Mouse (Mus musculus): ENCODE results near the gene Crb3. TPM values are rescaled to one million over a fixed set of nuclear protein-coding genes. Genes with fewer than 3 reads are reported as not detected.
A peak's percentile ranks its signal among the peaks of the same experiment; 100 is the strongest.

The Crb3 gene
- polyA plus RNA-seq, 2 experiments, result 5.5 to 8.3 TPM

DNA sequence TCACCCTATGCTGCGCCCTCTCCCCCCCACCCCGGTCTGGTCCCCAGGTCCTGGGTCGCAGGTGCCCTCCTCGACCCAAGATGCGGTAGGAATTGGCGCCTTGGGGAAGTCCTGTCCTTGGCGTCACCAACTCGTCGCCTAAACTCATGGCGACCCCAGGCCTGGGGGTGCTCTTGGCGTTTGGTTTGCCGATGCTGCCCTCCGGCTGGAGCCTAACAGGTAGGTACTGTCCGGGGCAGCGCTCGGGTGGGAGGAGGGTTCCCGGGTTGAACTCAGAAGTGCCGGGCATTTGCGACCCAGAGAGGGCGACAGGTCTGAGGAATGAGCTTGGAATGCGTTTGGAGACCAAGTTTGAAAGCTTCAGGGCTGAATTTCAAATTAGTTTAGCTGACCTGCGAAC, 3.6 kb downstream of the Crb3 start:
- no peak for TF ChIP-seq POLR2A (IDR thresholded peaks at IDR 0.05; ENCODE audit: borderline replicate concordance, extremely low read depth, insufficient read depth, insufficient read length)
- H3K36me3 ChIP-seq (ENCODE audit: control insufficient read depth, insufficient read depth, low read length), result no peaks in the 10 kb centered on the region
- no peak overlapping the region for H3K9ac ChIP-seq (ENCODE audit: low read depth, low read length, severe bottlenecking)
- peaks cover 37% of the 10 kb centered on the region for H3K27me3 ChIP-seq (ENCODE audit: control insufficient read depth, insufficient read depth, low read length)
- 0 out of 2 replicates have a peak, but pooled peaks cover 10% of the 10 kb centered on the region for H3K4me1 ChIP-seq (ENCODE audit: control insufficient read depth, insufficient read depth, low read length)
- DNase-seq (ENCODE audit: low spot score) (no peak), ATAC-seq (ENCODE audit: low FRiP score, low read depth) (no peak)
- H3K9me3 ChIP-seq (ENCODE audit: control insufficient read depth, low read length), result no peaks in the 10 kb centered on the region
- H3K4me2 ChIP-seq (replicated peaks; ENCODE audit: low read depth, low read length, severe bottlenecking), result peak overlapping the region; percentile 30; the same call in 1 of the 2 replicates
- no peak overlapping the region for H3K27ac ChIP-seq (replicated peaks; ENCODE audit: low read depth, low read length)
- peak overlapping the region; percentile 16 for H3K4me3 ChIP-seq (replicated peaks; ENCODE audit: low read length)
- 1% methylated on average over 22 of the region's 22 CpGs for WGBS

DNA sequence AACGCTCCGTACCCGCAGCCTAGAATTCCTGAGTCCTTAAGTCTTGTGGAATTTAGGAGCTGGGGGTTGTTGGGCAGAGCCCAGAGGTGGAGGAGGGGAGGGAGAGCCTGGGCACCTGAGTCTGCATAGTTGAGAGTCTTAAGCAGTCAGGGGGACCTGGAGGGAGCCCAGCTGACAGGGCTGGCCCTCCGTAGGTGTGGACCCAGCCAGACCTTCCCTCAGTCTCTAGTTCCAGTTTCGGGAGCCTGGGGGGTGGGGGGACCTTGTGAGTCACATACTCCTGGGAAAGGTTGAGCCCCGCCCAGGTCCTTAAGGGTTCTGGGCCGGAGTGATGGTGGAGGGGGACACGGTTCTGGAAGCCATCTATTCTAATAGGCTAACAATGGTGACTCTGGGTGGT, 4.1 kb downstream of the Crb3 start:
- ATAC-seq (ENCODE audit: low FRiP score, low read depth), result no peak
- Histone ChIP-seq H3K4me1 (ENCODE audit: control insufficient read depth, insufficient read depth, low read length) (0 out of 2 replicates have a peak, but pooled peaks cover 10% of the 10 kb centered on the region), H3K27me3 (ENCODE audit: control insufficient read depth, insufficient read depth, low read length) (peaks cover 37% of the 10 kb centered on the region), H3K27ac (replicated peaks; ENCODE audit: low read depth, low read length) (no peak overlapping the region), H3K4me2 (replicated peaks; ENCODE audit: low read depth, low read length, severe bottlenecking) (no peak overlapping the region), H3K9me3 (ENCODE audit: control insufficient read depth, low read length) (no peaks in the 10 kb centered on the region), H3K36me3 (ENCODE audit: control insufficient read depth, insufficient read depth, low read length) (no peaks in the 10 kb centered on the region), H3K9ac (ENCODE audit: low read depth, low read length, severe bottlenecking) (no peak overlapping the region), H3K4me3 (replicated peaks; ENCODE audit: low read length) (no peak overlapping the region)
- no peak for TF ChIP-seq POLR2A (IDR thresholded peaks at IDR 0.05; ENCODE audit: borderline replicate concordance, extremely low read depth, insufficient read depth, insufficient read length)
- 5% methylated on average over 8 of the region's 8 CpGs for WGBS
- no peak for DNase-seq (ENCODE audit: low spot score)

DNA sequence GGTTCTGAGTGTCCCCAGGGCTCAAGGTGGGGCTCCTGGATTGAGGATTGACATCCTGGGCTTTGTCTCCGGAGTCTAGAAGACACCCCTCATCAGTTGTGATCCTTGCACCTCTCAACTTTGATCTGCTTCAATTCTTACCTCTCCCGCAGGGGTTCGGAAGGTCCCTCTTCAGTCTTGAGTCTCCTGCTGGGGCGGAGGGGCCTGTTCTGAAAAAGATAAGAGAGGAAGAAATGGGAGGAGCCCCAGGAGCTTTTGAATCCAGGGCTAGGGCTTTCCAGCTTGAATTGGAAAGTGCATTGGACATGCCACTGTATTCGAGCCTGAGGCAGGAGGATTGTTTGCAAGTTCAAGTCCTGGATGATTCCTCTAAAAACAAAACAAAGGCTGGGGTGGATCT, 8.0 kb downstream of the Crb3 start:
- no peak overlapping the region for H3K4me3 ChIP-seq (replicated peaks; ENCODE audit: low read length)
- no peak for TF ChIP-seq POLR2A (IDR thresholded peaks at IDR 0.05; ENCODE audit: borderline replicate concordance, extremely low read depth, insufficient read depth, insufficient read length)
- H3K27ac ChIP-seq (replicated peaks; ENCODE audit: low read depth, low read length), result no peak overlapping the region
- DNase-seq (ENCODE audit: low spot score) (no peak), ATAC-seq (ENCODE audit: low FRiP score, low read depth) (no peak)
- H3K9ac ChIP-seq (ENCODE audit: low read depth, low read length, severe bottlenecking), result no peak overlapping the region
- peaks cover 26% of the 10 kb centered on the region for H3K27me3 ChIP-seq (ENCODE audit: control insufficient read depth, insufficient read depth, low read length)
- H3K4me2 ChIP-seq (replicated peaks; ENCODE audit: low read depth, low read length, severe bottlenecking), result no peak overlapping the region
- H3K4me1 ChIP-seq (ENCODE audit: control insufficient read depth, insufficient read depth, low read length), result 0 out of 2 replicates have a peak, but pooled peaks cover 2% of the 10 kb centered on the region
- H3K36me3 ChIP-seq (ENCODE audit: control insufficient read depth, insufficient read depth, low read length), result no peaks in the 10 kb centered on the region
- no peaks in the 10 kb centered on the region for H3K9me3 ChIP-seq (ENCODE audit: control insufficient read depth, low read length)
- 71% methylated on average over 5 of the region's 5 CpGs for WGBS

DNA sequence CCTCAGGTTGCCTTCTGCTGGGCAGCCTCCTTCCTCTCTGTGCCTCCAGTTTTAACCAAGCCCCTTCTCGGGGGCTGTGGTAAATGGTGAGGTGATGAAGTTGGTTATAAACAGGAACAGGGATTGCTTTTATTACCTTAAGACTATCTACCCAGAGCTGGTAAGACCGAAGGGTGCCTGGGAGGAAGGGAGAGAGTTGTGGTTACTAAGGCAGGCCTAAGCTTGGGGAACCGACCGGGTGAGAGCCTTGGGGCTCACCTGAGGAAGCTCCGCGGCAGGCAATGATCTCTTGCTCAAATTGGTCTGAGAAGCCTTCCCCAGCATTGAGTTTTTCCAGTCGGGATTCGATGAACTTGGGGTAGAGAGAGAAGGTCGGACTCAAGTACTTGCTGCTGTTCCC, 11.4 kb downstream of the Crb3 start:
- no peaks in the 10 kb centered on the region for H3K36me3 ChIP-seq (ENCODE audit: control insufficient read depth, insufficient read depth, low read length)
- H3K4me2 ChIP-seq (replicated peaks; ENCODE audit: low read depth, low read length, severe bottlenecking), result no peak overlapping the region
- no peaks in the 10 kb centered on the region for H3K4me1 ChIP-seq (ENCODE audit: control insufficient read depth, insufficient read depth, low read length)
- WGBS, result 10% methylated on average over 9 of the region's 9 CpGs
- no peak overlapping the region for H3K27ac ChIP-seq (replicated peaks; ENCODE audit: low read depth, low read length)
- no peak overlapping the region for H3K4me3 ChIP-seq (replicated peaks; ENCODE audit: low read length)
- no peak for ATAC-seq (ENCODE audit: low FRiP score, low read depth)
- no peak for TF ChIP-seq POLR2A (IDR thresholded peaks at IDR 0.05; ENCODE audit: borderline replicate concordance, extremely low read depth, insufficient read depth, insufficient read length)
- H3K9me3 ChIP-seq (ENCODE audit: control insufficient read depth, low read length), result no peaks in the 10 kb centered on the region
- H3K9ac ChIP-seq (ENCODE audit: low read depth, low read length, severe bottlenecking), result no peak overlapping the region
- peaks cover 4% of the 10 kb centered on the region; the same call in 1 of the 2 replicates for H3K27me3 ChIP-seq (ENCODE audit: control insufficient read depth, insufficient read depth, low read length)
- DNase-seq (ENCODE audit: low spot score), result no peak

DNA sequence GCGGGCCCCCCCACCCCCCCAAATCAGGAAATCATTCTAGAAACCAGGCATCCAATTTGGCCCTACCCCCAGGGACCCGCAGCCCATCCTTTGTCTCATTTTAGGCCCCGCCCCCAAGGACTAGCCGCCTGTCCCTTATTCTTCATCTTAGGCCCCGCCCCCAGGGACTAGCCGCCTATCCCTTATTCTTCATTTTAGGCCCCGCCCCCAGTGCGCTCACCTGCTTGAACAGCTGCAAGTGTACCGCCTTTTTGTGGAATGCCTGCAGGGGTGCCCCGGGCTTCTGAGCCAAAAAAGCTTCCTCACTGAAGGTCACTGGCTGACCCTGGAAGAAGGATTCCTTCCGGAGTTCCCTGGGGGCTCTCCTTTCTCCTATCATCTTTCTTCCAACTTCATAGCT, 11.8 kb downstream of the Crb3 start:
- H3K36me3 ChIP-seq (ENCODE audit: control insufficient read depth, insufficient read depth, low read length), result no peaks in the 10 kb centered on the region
- H3K9ac ChIP-seq (ENCODE audit: low read depth, low read length, severe bottlenecking), result no peak overlapping the region
- H3K4me3 ChIP-seq (replicated peaks; ENCODE audit: low read length), result no peak overlapping the region
- no peaks in the 10 kb centered on the region for H3K9me3 ChIP-seq (ENCODE audit: control insufficient read depth, low read length)
- 0 out of 2 replicates have a peak, but pooled peaks cover 4% of the 10 kb centered on the region for H3K27me3 ChIP-seq (ENCODE audit: control insufficient read depth, insufficient read depth, low read length)
- no peaks in the 10 kb centered on the region for H3K4me1 ChIP-seq (ENCODE audit: control insufficient read depth, insufficient read depth, low read length)
- no peak for TF ChIP-seq POLR2A (IDR thresholded peaks at IDR 0.05; ENCODE audit: borderline replicate concordance, extremely low read depth, insufficient read depth, insufficient read length)
- H3K27ac ChIP-seq (replicated peaks; ENCODE audit: low read depth, low read length), result no peak overlapping the region
- H3K4me2 ChIP-seq (replicated peaks; ENCODE audit: low read depth, low read length, severe bottlenecking), result no peak overlapping the region
- no peak for DNase-seq (ENCODE audit: low spot score)
- ATAC-seq (ENCODE audit: low FRiP score, low read depth), result no peak
- 7% methylated on average over 11 of the region's 11 CpGs for whole genome bisulfite sequencing

DNA sequence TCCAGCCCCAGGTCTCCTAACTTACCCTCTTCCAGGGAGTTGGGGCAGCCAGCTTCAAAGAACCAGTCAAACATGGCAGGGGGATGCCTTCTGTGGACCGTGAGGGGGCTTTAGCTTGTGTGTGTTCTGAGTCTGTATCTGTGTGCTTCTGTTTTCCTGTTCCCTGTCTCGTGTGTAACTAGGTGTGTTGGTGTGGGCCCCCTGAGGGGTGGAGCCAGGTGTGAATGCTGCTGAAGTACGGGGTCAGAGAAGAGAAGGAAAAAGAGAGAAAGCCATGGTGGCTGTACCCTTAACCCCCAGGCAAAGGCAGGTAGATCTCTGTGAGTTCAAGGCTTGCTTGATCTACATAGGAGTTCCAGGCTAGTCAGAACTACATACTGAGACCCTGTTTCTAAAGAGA, 18.0 kb downstream of the Crb3 start:
- 36% methylated on average over 3 of the region's 3 CpGs for WGBS
- Histone ChIP-seq H3K4me2 (replicated peaks; ENCODE audit: low read depth, low read length, severe bottlenecking) (no peak overlapping the region), H3K9me3 (ENCODE audit: control insufficient read depth, low read length) (no peaks in the 10 kb centered on the region), H3K27ac (replicated peaks; ENCODE audit: low read depth, low read length) (no peak overlapping the region), H3K4me1 (ENCODE audit: control insufficient read depth, insufficient read depth, low read length) (no peaks in the 10 kb centered on the region), H3K36me3 (ENCODE audit: control insufficient read depth, insufficient read depth, low read length) (peaks cover 3% of the 10 kb centered on the region; the same call in 1 of the 2 replicates), H3K4me3 (replicated peaks; ENCODE audit: low read length) (no peak overlapping the region), H3K9ac (ENCODE audit: low read depth, low read length, severe bottlenecking) (no peak overlapping the region), H3K27me3 (ENCODE audit: control insufficient read depth, insufficient read depth, low read length) (no peaks in the 10 kb centered on the region)
- ATAC-seq (ENCODE audit: low FRiP score, low read depth) (no peak), DNase-seq (ENCODE audit: low spot score) (no peak)
- no peak for TF ChIP-seq POLR2A (IDR thresholded peaks at IDR 0.05; ENCODE audit: borderline replicate concordance, extremely low read depth, insufficient read depth, insufficient read length)

All from limb, embryonic 14.5 days (tissue).